Mouse (Mus musculus): ENCODE data around the gene Gm5415. TPM values are rescaled to one million over a fixed set of nuclear protein-coding genes. Genes with fewer than 3 reads are reported as not detected.
"Not testable (repeated sequence)": the region's sequence is repeated elsewhere in the genome, so short reads cannot be mapped to it uniquely, and the experiment has no call there.

Gene Gm5415
- not detected in 2 replicates for polyA plus RNA-seq (2015; fragmentation: Nextera tagmentation; extraction: Ambion mirVana)

DNA sequence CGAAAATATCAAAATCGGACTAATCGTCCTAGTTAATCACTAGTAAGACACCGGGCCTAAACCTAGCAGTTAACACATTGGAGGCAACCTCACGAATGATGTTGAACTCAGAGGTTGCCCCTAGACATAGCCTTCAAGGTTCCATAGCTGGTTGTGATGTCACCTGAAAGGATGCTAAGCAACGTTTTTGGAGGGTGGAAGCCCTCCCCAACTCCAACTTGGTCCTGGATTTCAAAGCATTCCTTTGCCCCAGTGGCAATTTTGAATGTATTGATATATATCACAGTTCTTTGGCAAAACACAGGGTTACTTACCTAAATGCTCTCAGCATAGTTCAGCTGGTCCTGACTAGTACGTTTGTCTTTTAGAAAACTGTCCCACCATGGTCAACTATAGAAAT, at the start of gene Gm5415:
Gene Gm5415, minus strand, starts transcription at position 101 of the 400 bp plus-strand sequence.
- H3K4me1 ChIP-seq (replicated peaks); H3K4me3 ChIP-seq (replicated peaks); H3K36me3 ChIP-seq; DNase-seq; H3K27me3 ChIP-seq; H3K27ac ChIP-seq; ATAC-seq (ENCODE audit: low read depth); H3K9ac ChIP-seq; H3K9me3 ChIP-seq (replicated peaks); H3K4me2 ChIP-seq: not testable (repeated sequence)
- WGBS (ENCODE audit: insufficient replicate concordance), result 37% methylated on average over 3 of the region's 7 CpGs

DNA sequence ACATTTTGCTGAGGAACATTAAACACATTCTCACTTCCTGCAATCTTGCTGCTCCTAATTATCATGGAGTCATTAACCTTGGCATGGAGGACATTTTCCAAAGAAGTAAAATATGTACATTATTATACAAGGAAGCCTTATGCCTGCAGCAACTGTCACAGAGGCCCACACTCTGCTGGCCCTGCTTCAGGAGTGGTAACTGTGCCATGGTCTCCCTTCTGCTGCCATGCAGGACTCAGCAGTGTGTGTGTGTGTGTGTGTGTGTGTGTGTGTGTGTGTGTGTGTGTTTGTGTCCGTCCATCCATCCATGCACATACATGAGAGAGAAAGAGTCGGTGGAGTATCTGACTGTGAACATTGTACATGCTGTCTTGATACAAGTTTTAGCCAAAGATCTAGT, 21.8 kb upstream of the Gm5415 start:
- Histone ChIP-seq H3K4me3 (replicated peaks) (no peak overlapping the region), H3K9me3 (replicated peaks) (no peaks in the 10 kb centered on the region), H3K27me3 (no peaks in the 10 kb centered on the region), H3K27ac (no peak overlapping the region), H3K4me1 (replicated peaks) (no peaks in the 10 kb centered on the region), H3K4me2 (no peak overlapping the region), H3K9ac (no peak overlapping the region), H3K36me3 (no peaks in the 10 kb centered on the region)
- no peak for ATAC-seq (ENCODE audit: low read depth)
- 64% methylated on average over 2 of the region's 2 CpGs for WGBS (ENCODE audit: insufficient replicate concordance)
- DNase-seq, result no peak

DNA sequence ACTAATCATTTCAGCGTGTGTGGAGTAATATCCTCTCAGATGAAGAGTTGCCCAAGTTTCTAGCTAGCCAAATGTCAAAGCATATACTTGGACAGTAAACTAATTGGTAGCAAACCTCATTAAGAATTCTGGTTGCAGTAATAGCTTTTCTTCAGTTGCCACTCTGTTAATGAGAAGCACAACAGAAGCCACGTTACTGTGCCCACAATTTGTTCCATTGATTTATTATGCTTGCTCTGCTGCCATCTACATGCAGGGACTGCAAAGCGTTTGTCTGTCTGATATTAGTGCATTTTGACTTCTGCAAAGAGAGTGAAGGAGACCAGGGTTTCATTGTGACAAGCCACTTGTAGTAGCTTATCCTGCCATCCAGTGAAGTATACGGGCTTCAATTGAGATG, 6.8 kb upstream of the Gm5415 start:
- ATAC-seq (ENCODE audit: low read depth), result no peak
- no peaks in the 10 kb centered on the region for H3K9me3 ChIP-seq (replicated peaks)
- WGBS (ENCODE audit: insufficient replicate concordance), result 46% methylated on average over 4 of the region's 4 CpGs
- no peak overlapping the region for H3K4me2 ChIP-seq
- no peak for DNase-seq
- H3K27me3 ChIP-seq, result no peaks in the 10 kb centered on the region
- no peak overlapping the region for H3K4me3 ChIP-seq (replicated peaks)
- H3K4me1 ChIP-seq (replicated peaks), result no peaks in the 10 kb centered on the region
- no peak overlapping the region for H3K27ac ChIP-seq
- H3K9ac ChIP-seq, result no peak overlapping the region
- H3K36me3 ChIP-seq, result no peaks in the 10 kb centered on the region

DNA sequence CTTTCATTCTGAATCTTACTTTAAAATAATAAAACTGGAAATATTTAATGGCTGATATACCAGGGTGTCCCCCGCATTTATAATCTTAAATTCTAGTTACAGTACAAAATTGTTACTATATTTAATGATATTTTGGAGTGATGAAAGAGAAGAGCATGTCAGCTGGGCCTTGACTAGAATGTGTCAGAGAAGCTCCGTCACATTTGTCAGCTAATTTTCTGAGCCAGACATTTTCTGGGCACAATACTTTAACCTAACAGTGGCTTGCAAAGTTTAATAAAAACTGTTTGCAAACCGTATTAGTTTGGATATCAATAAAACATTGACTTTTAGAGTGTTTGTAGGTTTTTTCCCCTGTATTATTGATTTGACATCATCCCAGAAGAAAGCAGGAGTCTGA, 6.4 kb upstream of the Gm5415 start:
- H3K9ac ChIP-seq, result no peak overlapping the region
- no peak for ATAC-seq (ENCODE audit: low read depth)
- H3K4me3 ChIP-seq (replicated peaks), result no peak overlapping the region
- H3K4me2 ChIP-seq, result no peak overlapping the region
- H3K4me1 ChIP-seq (replicated peaks), result no peaks in the 10 kb centered on the region
- no peaks in the 10 kb centered on the region for H3K9me3 ChIP-seq (replicated peaks)
- H3K36me3 ChIP-seq, result no peaks in the 10 kb centered on the region
- WGBS (ENCODE audit: insufficient replicate concordance), result 73% methylated on average over 3 of the region's 3 CpGs
- no peaks in the 10 kb centered on the region for H3K27me3 ChIP-seq
- no peak overlapping the region for H3K27ac ChIP-seq
- DNase-seq, result no peak

DNA sequence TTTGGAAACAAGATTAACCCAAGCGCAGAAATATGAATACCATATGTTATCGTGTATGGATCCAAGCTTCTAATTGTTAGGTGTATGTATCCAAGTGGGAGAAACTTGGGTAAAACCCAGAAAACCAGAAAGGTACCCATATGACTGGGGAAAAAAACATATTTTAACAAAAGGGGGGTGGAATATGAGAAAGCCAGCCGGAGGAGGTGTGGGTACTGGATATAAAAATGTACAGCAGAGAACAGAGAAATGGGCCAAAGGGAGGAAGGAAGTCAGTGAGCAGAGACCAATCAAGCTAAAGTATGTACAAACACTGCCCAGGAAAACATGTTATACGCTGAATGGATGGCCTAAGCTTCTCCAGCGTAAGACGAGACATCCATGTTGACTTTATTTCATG, 43.7 kb downstream of the Gm5415 start:
- H3K4me1 ChIP-seq (replicated peaks), result no peaks in the 10 kb centered on the region
- H3K9ac ChIP-seq, result no peak overlapping the region
- H3K27ac ChIP-seq, result no peak overlapping the region
- no peak overlapping the region for H3K4me2 ChIP-seq
- no peaks in the 10 kb centered on the region for H3K36me3 ChIP-seq
- WGBS (ENCODE audit: insufficient replicate concordance), result 71% methylated on average over 6 of the region's 6 CpGs
- H3K4me3 ChIP-seq (replicated peaks), result no peak overlapping the region
- no peaks in the 10 kb centered on the region for H3K27me3 ChIP-seq
- no peaks in the 10 kb centered on the region for H3K9me3 ChIP-seq (replicated peaks)
- ATAC-seq (ENCODE audit: low read depth), result no peak
- no peak for DNase-seq

All from liver, embryonic 13.5 days (tissue).